Comparison of ENCODE assay signal across 8 mouse cellular contexts in the genomic region with DNA sequence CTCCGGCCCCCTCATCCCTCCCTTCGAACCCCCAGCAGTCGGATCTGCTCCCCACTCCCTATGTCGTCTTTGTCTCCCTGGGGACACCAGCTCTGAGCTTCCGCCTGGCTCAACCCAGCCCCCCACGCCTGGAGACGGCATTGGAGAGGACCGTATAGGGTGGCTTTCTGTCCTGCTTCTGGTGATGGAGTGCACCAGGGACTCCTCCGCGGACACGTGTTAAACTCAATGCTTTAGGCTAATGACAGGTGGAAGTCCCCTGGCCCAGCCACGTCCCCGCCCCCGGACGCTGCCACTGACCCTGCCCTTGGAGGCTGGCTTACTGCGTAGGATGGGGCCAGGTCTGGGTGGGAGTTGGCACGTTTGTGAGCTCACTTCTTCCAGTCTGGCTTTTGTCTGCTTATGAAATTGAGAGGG. TPM values are rescaled to one million over a fixed set of nuclear protein-coding genes. Genes with fewer than 3 reads are reported as not detected.
A peak's percentile ranks its signal among the peaks of the same experiment; 100 is the strongest.
DNase-seq lines count a peak whose midpoint lies in the region; ATAC-seq and TF ChIP-seq lines count a peak whose summit lies in the region.

No protein-coding gene starts in this region.

- WGBS in bone marrow, adult 2 months, result under 1% methylated on average over 17 of the region's 17 CpGs
- under 1% methylated on average over 17 of the region's 17 CpGs for WGBS in forebrain, embryonic 15.5 days
- WGBS in limb, embryonic 10.5 days, result under 1% methylated on average over 17 of the region's 17 CpGs
- under 1% methylated on average over 17 of the region's 17 CpGs for WGBS in midbrain, embryonic 15.5 days

- no peaks in the 10 kb centered on the region for H3K27me3 ChIP-seq in forebrain, embryonic 15.5 days
- no peaks in the 10 kb centered on the region for H3K27me3 ChIP-seq in limb, embryonic 10.5 days (ENCODE audit: low read depth, poor library complexity, severe bottlenecking)
- H3K27me3 ChIP-seq in midbrain, embryonic 15.5 days (replicated peaks), result no peaks in the 10 kb centered on the region

- ATAC-seq in forebrain, embryonic 15.5 days (replicated peaks), result no peak; the same call in none of the 2 replicates
- peak; percentile 81 for ATAC-seq in midbrain, embryonic 15.5 days (replicated peaks)

- peak overlapping the region; percentile 87 for H3K27ac ChIP-seq in left cerebral cortex, adult 2 months
- peak overlapping the region; percentile 97 for H3K27ac ChIP-seq in bone marrow, adult 2 months (ENCODE audit: control insufficient read depth, insufficient read depth, low read depth, low read length, poor library complexity)
- H3K27ac ChIP-seq in forebrain, embryonic 15.5 days (replicated peaks), result peak overlapping the region; percentile 76
- peak overlapping the region; percentile 91 for H3K27ac ChIP-seq in limb, embryonic 10.5 days
- H3K27ac ChIP-seq in midbrain, embryonic 15.5 days, result peak overlapping the region; percentile 85

- no peak for TF ChIP-seq POLR2A in bone marrow, adult 2 months (IDR thresholded peaks at IDR 0.05; ENCODE audit: borderline replicate concordance, control insufficient read depth, low read depth, low read length)

- peaks cover 3% of the 10 kb centered on the region; the same call in 1 of the 2 replicates for H3K4me1 ChIP-seq in bone marrow, adult 2 months (ENCODE audit: control insufficient read depth, insufficient read depth, low read length)
- H3K4me1 ChIP-seq in forebrain, embryonic 15.5 days, result peaks cover 21% of the 10 kb centered on the region
- peaks cover 17% of the 10 kb centered on the region for H3K4me1 ChIP-seq in limb, embryonic 10.5 days
- H3K4me1 ChIP-seq in midbrain, embryonic 15.5 days, result peaks cover 18% of the 10 kb centered on the region

- peaks cover 38% of the 10 kb centered on the region for H3K36me3 ChIP-seq in forebrain, embryonic 15.5 days
- H3K36me3 ChIP-seq in limb, embryonic 10.5 days, result peaks cover 41% of the 10 kb centered on the region
- H3K36me3 ChIP-seq in midbrain, embryonic 15.5 days (replicated peaks), result peaks cover 25% of the 10 kb centered on the region

- no peaks in the 10 kb centered on the region for H3K9me3 ChIP-seq in forebrain, embryonic 15.5 days
- H3K9me3 ChIP-seq in limb, embryonic 10.5 days (replicated peaks), result no peaks in the 10 kb centered on the region
- H3K9me3 ChIP-seq in midbrain, embryonic 15.5 days, result no peaks in the 10 kb centered on the region

- intact Hi-C loops in left cerebral cortex, adult 2 months (cut with DNase I), result no loop called here

- DNase-seq in left cerebral cortex, adult 2 months (ENCODE audit: extremely low spot score in 1 of 2, low spot score in 2 of 2), result peak in 1 of 2 experiments; percentile 19
- no peak for DNase-seq in left cerebral cortex, adult 11 months (ENCODE audit: low spot score)
- DNase-seq in limb, embryonic 10.5 days (ENCODE audit: low spot score), result peak; percentile 44
- DNase-seq in cerebellum, postnatal 10 days, result no peak
- no peak for DNase-seq in right cerebral cortex, postnatal 25 days

- H3K9ac ChIP-seq in forebrain, embryonic 15.5 days (replicated peaks), result peak overlapping the region; percentile 87
- peak overlapping the region; percentile 96 for H3K9ac ChIP-seq in midbrain, embryonic 15.5 days

- peak overlapping the region; percentile 100 for H3K4me3 ChIP-seq in left cerebral cortex, adult 2 months
- peak overlapping the region; percentile 97 for H3K4me3 ChIP-seq in bone marrow, adult 2 months (replicated peaks; ENCODE audit: control insufficient read depth, low read depth, low read length)
- peak overlapping the region; percentile 79 for H3K4me3 ChIP-seq in forebrain, embryonic 15.5 days
- H3K4me3 ChIP-seq in limb, embryonic 10.5 days, result peak overlapping the region; percentile 92
- peak overlapping the region; percentile 96 for H3K4me3 ChIP-seq in midbrain, embryonic 15.5 days

- peak overlapping the region; percentile 98 for H3K4me2 ChIP-seq in forebrain, embryonic 15.5 days (replicated peaks)
- peak overlapping the region; percentile 92 for H3K4me2 ChIP-seq in midbrain, embryonic 15.5 days

- TF ChIP-seq CTCF in left cerebral cortex, adult 2 months (IDR thresholded peaks at IDR 0.05), result no peak
- TF ChIP-seq CTCF in bone marrow, adult 2 months (IDR thresholded peaks at IDR 0.05; ENCODE audit: control insufficient read depth, insufficient read depth, low read length), result no peak

RNA-seq across cellular contexts. Expression of a gene that starts 0.5 kb away (rescaled TPM):
- total RNA-seq in left cerebral cortex, adult 2 months (2021), result 100 to 1,000 TPM; 125 to 132 TPM
- 114 and 148 TPM in 2 replicates for polyA plus RNA-seq in bone marrow, adult 2 months (2011; ENCODE audit: insufficient read depth, insufficient read length, low replicate concordance, missing spikeins)
- polyA plus RNA-seq in forebrain, embryonic 15.5 days (2015; fragmentation: Nextera tagmentation; extraction: Ambion mirVana), result 129 and 140 TPM in 2 replicates
- 210 and 214 TPM in 2 replicates for polyA plus RNA-seq in limb, embryonic 10.5 days (2016; fragmentation: Nextera tagmentation; extraction: Ambion mirVana)
- 115 and 120 TPM in 2 replicates for polyA plus RNA-seq in midbrain, embryonic 15.5 days (2015; fragmentation: Nextera tagmentation; extraction: Ambion mirVana)

RNA-seq across cellular contexts. Expression of a gene that starts 8.4 kb away (rescaled TPM):
- total RNA-seq in left cerebral cortex, adult 2 months (2021), result 1 to 10 TPM; 7.2 to 9.4 TPM
- polyA plus RNA-seq in bone marrow, adult 2 months (2011; ENCODE audit: insufficient read depth, insufficient read length, low replicate concordance, missing spikeins), result 11.0 and 12.4 TPM in 2 replicates
- polyA plus RNA-seq in forebrain, embryonic 15.5 days (2015; fragmentation: Nextera tagmentation; extraction: Ambion mirVana), result 2.1 and 2.2 TPM in 2 replicates
- 2.7 and 2.8 TPM in 2 replicates for polyA plus RNA-seq in limb, embryonic 10.5 days (2016; fragmentation: Nextera tagmentation; extraction: Ambion mirVana)
- polyA plus RNA-seq in midbrain, embryonic 15.5 days (2015; fragmentation: Nextera tagmentation; extraction: Ambion mirVana), result 2.2 and 2.9 TPM in 2 replicates

RNA-seq across cellular contexts. Expression of a gene that starts 13.9 kb away (rescaled TPM):
- total RNA-seq in left cerebral cortex, adult 2 months (2021), result under 1 TPM; 0.63 TPM
- polyA plus RNA-seq in bone marrow, adult 2 months (2011; ENCODE audit: insufficient read depth, insufficient read length, low replicate concordance, missing spikeins), result 0.82 and 1.0 TPM in 2 replicates
- polyA plus RNA-seq in forebrain, embryonic 15.5 days (2015; fragmentation: Nextera tagmentation; extraction: Ambion mirVana), result 0.05 TPM in 1 of 2 replicates, not detected in the other
- polyA plus RNA-seq in limb, embryonic 10.5 days (2016; fragmentation: Nextera tagmentation; extraction: Ambion mirVana), result 0.03 TPM in 1 of 2 replicates, not detected in the other
- 0.06 TPM in 1 of 2 replicates, not detected in the other for polyA plus RNA-seq in midbrain, embryonic 15.5 days (2015; fragmentation: Nextera tagmentation; extraction: Ambion mirVana)

RNA-seq across cellular contexts. Expression of a gene that starts 14.4 kb away (rescaled TPM):
- 100 to 1,000 TPM; 210 to 218 TPM for total RNA-seq in left cerebral cortex, adult 2 months (2021)
- 144 and 173 TPM in 2 replicates for polyA plus RNA-seq in bone marrow, adult 2 months (2011; ENCODE audit: insufficient read depth, insufficient read length, low replicate concordance, missing spikeins)
- polyA plus RNA-seq in forebrain, embryonic 15.5 days (2015; fragmentation: Nextera tagmentation; extraction: Ambion mirVana), result 186 and 200 TPM in 2 replicates
- 148 TPM in 2 replicates for polyA plus RNA-seq in limb, embryonic 10.5 days (2016; fragmentation: Nextera tagmentation; extraction: Ambion mirVana)
- polyA plus RNA-seq in midbrain, embryonic 15.5 days (2015; fragmentation: Nextera tagmentation; extraction: Ambion mirVana), result 183 and 186 TPM in 2 replicates

RNA-seq across cellular contexts. Expression of a gene that starts 37.6 kb away (rescaled TPM):
- 10 to 100 TPM; 97.5 to 98.4 TPM for total RNA-seq in left cerebral cortex, adult 2 months (2021)
- 34.2 and 61.9 TPM in 2 replicates for polyA plus RNA-seq in bone marrow, adult 2 months (2011; ENCODE audit: insufficient read depth, insufficient read length, low replicate concordance, missing spikeins)
- 208 and 211 TPM in 2 replicates for polyA plus RNA-seq in forebrain, embryonic 15.5 days (2015; fragmentation: Nextera tagmentation; extraction: Ambion mirVana)
- 187 and 192 TPM in 2 replicates for polyA plus RNA-seq in limb, embryonic 10.5 days (2016; fragmentation: Nextera tagmentation; extraction: Ambion mirVana)
- polyA plus RNA-seq in midbrain, embryonic 15.5 days (2015; fragmentation: Nextera tagmentation; extraction: Ambion mirVana), result 202 and 204 TPM in 2 replicates
